Mouse (Mus musculus): Measurements from ENCODE around the gene Wdr78. TPM values are rescaled to one million over a fixed set of nuclear protein-coding genes. Genes with fewer than 3 reads are reported as not detected.

Wdr78 gene
- total RNA-seq, 2 experiments from 2014 or later: 15.8 to 17.1 TPM

GRCm38 (mm10) chr4:103005190-103005945 lies 109.0 kb downstream of the Wdr78 start:
- Histone ChIP-seq H3K27ac (no peak overlapping the region), H3K4me3 (no peak overlapping the region)
- intact Hi-C loops (cut with DNase I): no loop called here
- DNase-seq (ENCODE audit: extremely low spot score in 1 of 2, low spot score in 2 of 2): no peak
- TF ChIP-seq CTCF (IDR thresholded peaks at IDR 0.05): no peak

- intact Hi-C loops (cut with DNase I): no loop called here
- DNase-seq (ENCODE audit: extremely low spot score in 1 of 2, low spot score in 2 of 2): no peak
- no peak overlapping the region for H3K4me3 ChIP-seq
- no peak overlapping the region for H3K27ac ChIP-seq
- TF ChIP-seq CTCF (IDR thresholded peaks at IDR 0.05): no peak
Measured at GRCm38 (mm10) chr4:103004681-103005080, 109.7 kb downstream of the Wdr78 start.

- intact Hi-C loops (cut with DNase I): no loop called here
- Histone ChIP-seq H3K4me3 (no peak overlapping the region), H3K27ac (no peak overlapping the region)
- TF ChIP-seq CTCF (IDR thresholded peaks at IDR 0.05): no peak
- DNase-seq (ENCODE audit: extremely low spot score in 1 of 2, low spot score in 2 of 2): no peak
Measured at GRCm38 (mm10) chr4:102991685-102992084, 122.7 kb downstream of the Wdr78 start.

- Histone ChIP-seq H3K4me3 (no peak overlapping the region), H3K27ac (no peak overlapping the region)
- intact Hi-C loops (cut with DNase I): no loop called here
- no peak for TF ChIP-seq CTCF (IDR thresholded peaks at IDR 0.05)
- no peak for DNase-seq (ENCODE audit: extremely low spot score in 1 of 2, low spot score in 2 of 2)
Measured at GRCm38 (mm10) chr4:102990595-102991340, 123.6 kb downstream of the Wdr78 start.

GRCm38 (mm10) chr4:102990016-102990415 lies 124.3 kb downstream of the Wdr78 start:
- no peak for TF ChIP-seq CTCF (IDR thresholded peaks at IDR 0.05)
- Histone ChIP-seq H3K4me3 (no peak overlapping the region), H3K27ac (no peak overlapping the region)
- no peak for DNase-seq (ENCODE audit: extremely low spot score in 1 of 2, low spot score in 2 of 2)
- intact Hi-C loops (cut with DNase I): no loop called here

GRCm38 (mm10) chr4:102989391-102989790 lies 125.0 kb downstream of the Wdr78 start:
- no peak for DNase-seq (ENCODE audit: extremely low spot score in 1 of 2, low spot score in 2 of 2)
- no peak overlapping the region for H3K27ac ChIP-seq
- H3K4me3 ChIP-seq: no peak overlapping the region
- intact Hi-C loops (cut with DNase I): no loop called here
- TF ChIP-seq CTCF (IDR thresholded peaks at IDR 0.05): no peak

GRCm38 (mm10) chr4:102988526-102988925 lies 125.8 kb downstream of the Wdr78 start:
- DNase-seq (ENCODE audit: extremely low spot score in 1 of 2, low spot score in 2 of 2): no peak
- H3K4me3 ChIP-seq: no peak overlapping the region
- TF ChIP-seq CTCF (IDR thresholded peaks at IDR 0.05): no peak
- intact Hi-C loops (cut with DNase I): no loop called here
- no peak overlapping the region for H3K27ac ChIP-seq

Other genes starting within 250 kb of the Wdr78 start
- gene Tctex1d1, start 135.9 kb downstream of the Wdr78 start, total RNA-seq (2021): under 1 TPM; 0.61 to 0.96 TPM
- gene Insl5, start 87.7 kb downstream of the Wdr78 start, total RNA-seq (2021): 1 to 10 TPM; 1.8 to 3.1 TPM
- gene Mier1, start 165 bp downstream of the Wdr78 start, total RNA-seq (2021): 10 to 100 TPM; 44.9 to 45.6 TPM
- 10 to 100 TPM; 12.7 to 12.8 TPM for gene Slc35d1, start 100.6 kb upstream of the Wdr78 start, total RNA-seq (2021)
- gene 4921539E11Rik, start 176.3 kb upstream of the Wdr78 start, total RNA-seq (2021): not detected
- gene Oma1, start 199.3 kb upstream of the Wdr78 start, total RNA-seq (2021): 10 to 100 TPM in 1 of 2 experiments, 1 to 10 TPM in 1; 8.8 to 10.8 TPM

All from left cerebral cortex, adult 2 months (tissue).